Mouse (Mus musculus) frontal cortex, adult (tissue): ENCODE results near the gene Cd163l1.

Experiments
- ATAC-seq: cut with Nextera tagmentation; 2 replicates; pipeline ENCODE4 v1.9.2; 2017; ENCODE audit warnings: mild to moderate bottlenecking, moderate library complexity, mixed read lengths; ENCODE audit not compliant: low TSS enrichment

Gene Cd163l1

GRCm38 (mm10) chr7:140220375-140220774 is 2.3 kb downstream of the Cd163l1 start:
- ATAC-seq, result no peak

- ATAC-seq, result no peak
These were observed 6.1 kb downstream of the Cd163l1 start for GRCm38 (mm10) chr7:140224209-140224608.

GRCm38 (mm10) chr7:140228476-140228875 is 10.4 kb downstream of the Cd163l1 start:
- ATAC-seq, result no peak

- no peak for ATAC-seq
These were observed 13.0 kb downstream of the Cd163l1 start for GRCm38 (mm10) chr7:140231026-140231425.

GRCm38 (mm10) chr7:140233696-140234095 is 15.6 kb downstream of the Cd163l1 start:
- no peak for ATAC-seq

GRCm38 (mm10) chr7:140247216-140247615 is 29.1 kb downstream of the Cd163l1 start, which contains the start of gene 5830411N06Rik:
Gene 5830411N06Rik, plus strand, starts transcription at chr7:140247284.
- ATAC-seq, result no peak

- no peak for ATAC-seq
These were observed 35.8 kb downstream of the Cd163l1 start for GRCm38 (mm10) chr7:140253780-140254299.
